Mouse (Mus musculus): Measurements from ENCODE around the gene Stub1. TPM values are rescaled to one million over a fixed set of nuclear protein-coding genes. Genes with fewer than 3 reads are reported as not detected.
A peak's percentile ranks its signal among the peaks of the same experiment; 100 is the strongest.

Stub1 gene
- polyA plus RNA-seq, 1 experiment from 2014 or later = 316 TPM

DNA sequence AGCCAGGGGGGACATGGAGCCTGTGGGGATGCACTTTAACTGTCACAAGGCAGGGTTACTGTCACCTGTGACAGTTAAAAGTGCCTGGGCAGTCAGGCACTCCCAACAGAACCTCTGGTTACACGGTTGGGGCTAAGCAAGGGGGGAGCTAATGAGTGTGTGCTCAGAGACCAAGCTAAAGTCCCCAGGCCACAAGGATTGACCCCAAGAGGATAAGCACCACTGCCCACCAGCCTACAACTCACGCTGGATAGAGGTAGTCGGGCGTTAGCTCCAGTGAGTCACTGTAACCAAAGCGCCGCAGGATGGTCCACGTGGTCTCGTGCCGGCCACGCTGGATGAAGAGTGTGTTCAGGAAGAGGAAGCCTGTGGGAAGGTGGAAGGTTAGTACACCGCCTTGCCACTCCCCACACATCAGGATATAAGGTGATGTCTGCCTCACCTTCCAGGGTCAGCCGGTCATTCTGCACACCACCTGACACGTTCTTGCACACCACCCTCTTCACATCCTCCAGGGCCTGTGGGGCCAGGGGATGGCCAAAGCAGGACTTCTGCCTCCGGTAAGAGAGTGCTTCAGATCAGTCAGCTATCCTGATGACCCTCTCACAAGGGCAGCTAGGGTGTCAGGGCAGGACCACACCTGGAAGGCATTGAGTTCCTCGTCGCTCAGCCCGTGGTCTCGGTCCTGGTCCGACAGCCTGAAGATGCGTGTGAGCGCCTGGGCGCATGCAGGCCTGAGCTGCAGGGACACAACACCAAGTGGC lies 8.1 kb upstream of the Stub1 start, which contains the start of gene Gm20683:
Gm20683 (minus strand) TSS at position 647 of the 764 bp plus-strand sequence.
- Histone ChIP-seq H3K4me2 (replicated peaks) (no peak within 1 kb of the TSS), H3K36me3 (peaks cover 54% of the 10 kb centered on the region), H3K4me3 (replicated peaks) (no peak within 1 kb of the TSS), H3K9ac (replicated peaks) (no peak within 1 kb of the TSS), H3K27me3 (no peaks in the 10 kb centered on the region), H3K4me1 (replicated peaks) (peaks cover 42% of the 10 kb centered on the region), H3K27ac (no peak within 1 kb of the TSS), H3K9me3 (no peaks in the 10 kb centered on the region)
- WGBS = 95% methylated on average over 22 of the region's 22 CpGs
- ATAC-seq = no peak

DNA sequence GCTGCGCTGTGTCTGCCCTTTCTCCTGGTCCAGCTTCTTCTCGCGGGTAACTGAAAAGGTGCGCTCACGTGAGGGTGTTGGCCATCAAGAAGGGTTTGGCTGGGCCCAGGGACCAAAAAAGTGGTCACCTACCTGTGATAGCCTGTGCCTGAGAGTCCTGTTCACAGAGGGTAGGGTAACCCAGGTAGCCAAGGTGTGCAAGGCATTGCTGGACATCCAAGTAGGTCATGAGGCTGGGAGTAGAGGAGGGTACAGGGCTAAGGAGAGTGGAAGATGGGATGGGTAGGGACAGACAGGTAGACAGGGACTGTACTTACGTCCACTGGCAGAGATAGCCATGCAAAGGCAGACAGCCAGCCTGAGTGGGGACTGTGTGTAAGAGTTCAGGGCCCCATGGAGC lies 7.3 kb upstream of the Stub1 start:
- WGBS = 97% methylated on average over 6 of the region's 6 CpGs
- H3K27ac ChIP-seq = no peak overlapping the region
- H3K4me1 ChIP-seq (replicated peaks) = peaks cover 50% of the 10 kb centered on the region
- no peak for ATAC-seq
- no peaks in the 10 kb centered on the region for H3K9me3 ChIP-seq
- H3K27me3 ChIP-seq = no peaks in the 10 kb centered on the region
- H3K36me3 ChIP-seq = peaks cover 48% of the 10 kb centered on the region
- no peak overlapping the region for H3K4me3 ChIP-seq (replicated peaks)
- H3K4me2 ChIP-seq (replicated peaks) = no peak overlapping the region
- H3K9ac ChIP-seq (replicated peaks) = no peak overlapping the region

DNA sequence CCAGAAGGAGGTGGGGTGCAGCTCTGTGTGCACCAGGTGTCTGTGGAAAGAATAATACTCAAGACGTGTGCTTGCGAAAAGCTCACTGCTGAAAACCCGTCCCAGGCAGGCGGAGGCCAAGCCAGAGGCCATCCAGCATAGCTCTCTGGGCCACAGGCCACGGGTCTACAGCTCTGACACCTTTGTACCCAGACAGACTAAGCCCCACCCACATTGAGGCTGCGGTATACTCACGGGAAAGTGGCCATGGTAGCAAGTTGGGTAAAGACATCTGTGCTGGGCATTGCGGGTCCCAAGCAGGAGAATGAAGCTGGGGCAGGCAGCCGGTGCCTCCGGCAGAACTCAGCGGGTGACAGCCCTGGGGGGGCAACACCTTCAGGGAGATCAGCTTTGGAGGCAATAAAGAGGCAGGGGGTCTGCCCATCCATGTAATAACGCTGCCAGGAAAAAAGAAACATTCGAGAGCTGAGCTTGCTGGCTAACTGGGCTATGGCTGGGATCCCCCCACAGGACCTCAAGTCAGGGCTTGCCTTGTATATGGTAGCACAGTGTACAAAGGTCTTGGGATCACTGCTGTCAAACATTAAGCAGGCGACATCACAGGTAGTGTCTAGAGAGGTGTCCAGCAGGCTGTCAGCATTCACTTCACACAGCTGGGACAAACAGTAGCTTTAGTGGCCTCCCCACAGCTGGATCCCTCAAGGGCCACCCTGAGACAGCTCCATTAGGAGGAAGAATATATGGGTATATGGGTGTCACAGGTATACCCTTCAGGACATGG lies 6.4 kb upstream of the Stub1 start:
- Histone ChIP-seq H3K36me3 (peaks cover 55% of the 10 kb centered on the region), H3K4me3 (replicated peaks) (no peak overlapping the region), H3K27ac (no peak overlapping the region), H3K4me2 (replicated peaks) (no peak overlapping the region), H3K9me3 (no peaks in the 10 kb centered on the region), H3K27me3 (no peaks in the 10 kb centered on the region), H3K4me1 (replicated peaks) (peaks cover 53% of the 10 kb centered on the region), H3K9ac (replicated peaks) (no peak overlapping the region)
- ATAC-seq = no peak
- 87% methylated on average over 14 of the region's 14 CpGs for WGBS

DNA sequence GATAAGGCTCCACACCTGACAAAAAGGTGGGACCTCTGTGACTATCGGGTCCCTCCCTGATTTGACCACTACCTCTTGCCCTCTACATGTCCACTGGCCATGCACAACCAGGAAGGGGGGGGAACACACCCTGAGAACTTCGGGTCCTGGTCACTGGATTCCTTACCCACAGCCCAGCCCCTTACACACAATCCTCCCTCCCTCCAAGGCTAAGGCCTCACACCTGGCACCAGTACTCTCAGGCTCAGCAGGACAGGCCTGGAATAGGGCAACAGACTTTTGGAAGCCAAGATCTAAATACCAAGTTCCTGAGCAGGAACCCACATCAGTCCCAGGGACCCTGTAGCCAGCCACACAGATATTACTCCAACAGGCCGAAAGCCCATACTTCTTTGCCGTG lies 5.7 kb upstream of the Stub1 start:
- Histone ChIP-seq H3K36me3 (peaks cover 55% of the 10 kb centered on the region), H3K9ac (replicated peaks) (no peak overlapping the region), H3K9me3 (no peaks in the 10 kb centered on the region), H3K4me2 (replicated peaks) (no peak overlapping the region), H3K27ac (no peak overlapping the region), H3K4me3 (replicated peaks) (no peak overlapping the region), H3K4me1 (replicated peaks) (peaks cover 57% of the 10 kb centered on the region), H3K27me3 (no peaks in the 10 kb centered on the region)
- ATAC-seq = no peak
- WGBS = 91% methylated on average over 4 of the region's 4 CpGs

DNA sequence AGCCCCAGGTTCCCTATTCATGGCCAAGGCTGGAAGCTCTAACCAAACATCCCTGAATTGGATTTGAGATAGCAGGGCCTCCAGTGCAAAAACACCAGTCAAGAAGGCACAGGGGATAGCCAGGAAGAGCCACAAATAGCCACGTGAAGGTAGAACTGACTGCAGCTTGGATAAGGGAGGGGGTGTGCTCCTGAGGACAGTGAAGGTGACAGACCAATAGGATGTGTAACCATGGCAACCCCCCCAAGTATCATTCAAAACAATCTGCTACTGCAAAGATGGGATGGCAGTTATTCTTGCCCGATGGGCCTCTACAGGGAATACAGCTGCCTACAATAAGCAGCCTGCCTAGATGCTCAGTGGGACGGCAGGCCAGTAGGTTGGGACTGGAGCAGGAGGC lies 4.3 kb upstream of the Stub1 start:
- Histone ChIP-seq H3K4me2 (replicated peaks) (peak overlapping the region; percentile 98), H3K4me3 (replicated peaks) (peak overlapping the region; percentile 44; the same call in 1 of the 2 replicates), H3K4me1 (replicated peaks) (peaks cover 52% of the 10 kb centered on the region), H3K9me3 (no peaks in the 10 kb centered on the region), H3K27ac (peak overlapping the region; percentile 80), H3K9ac (replicated peaks) (peak overlapping the region; percentile 78; the same call in 1 of the 2 replicates), H3K27me3 (no peaks in the 10 kb centered on the region), H3K36me3 (peaks cover 55% of the 10 kb centered on the region)
- no peak for ATAC-seq
- WGBS = 16% methylated on average over 3 of the region's 3 CpGs

DNA sequence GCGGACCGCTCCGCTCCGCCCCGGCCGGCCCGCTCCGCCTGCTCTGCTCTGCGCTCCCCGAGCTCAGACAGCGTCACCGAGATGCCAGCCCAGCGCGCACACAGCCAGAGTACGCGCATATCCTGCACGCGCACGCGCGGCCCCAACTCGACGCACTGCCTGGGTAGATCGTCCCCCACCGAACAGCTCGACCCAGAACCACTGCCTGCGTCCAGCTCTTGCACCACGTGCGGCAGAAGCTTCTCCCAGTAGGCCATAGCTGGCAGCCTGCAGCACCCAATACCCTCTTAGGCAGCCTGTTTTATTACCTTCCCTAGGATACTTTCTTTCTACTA lies 3.8 kb upstream of the Stub1 start, which contains the start of gene Rhbdl1:
Rhbdl1 (minus strand) TSS at position 220 of the 335 bp plus-strand sequence.
- no peaks in the 10 kb centered on the region for H3K9me3 ChIP-seq
- no peaks in the 10 kb centered on the region for H3K27me3 ChIP-seq
- ATAC-seq = peak; percentile 38
- H3K9ac ChIP-seq (replicated peaks) = peak within 1 kb of the TSS; percentile 78
- peak within 1 kb of the TSS; percentile 80 for H3K27ac ChIP-seq
- H3K4me3 ChIP-seq (replicated peaks) = peak within 1 kb of the TSS; percentile 44
- peaks cover 54% of the 10 kb centered on the region for H3K4me1 ChIP-seq (replicated peaks)
- H3K36me3 ChIP-seq = peaks cover 50% of the 10 kb centered on the region
- peak within 1 kb of the TSS; percentile 98 for H3K4me2 ChIP-seq (replicated peaks)
- under 1% methylated on average over 29 of the region's 29 CpGs for WGBS

DNA sequence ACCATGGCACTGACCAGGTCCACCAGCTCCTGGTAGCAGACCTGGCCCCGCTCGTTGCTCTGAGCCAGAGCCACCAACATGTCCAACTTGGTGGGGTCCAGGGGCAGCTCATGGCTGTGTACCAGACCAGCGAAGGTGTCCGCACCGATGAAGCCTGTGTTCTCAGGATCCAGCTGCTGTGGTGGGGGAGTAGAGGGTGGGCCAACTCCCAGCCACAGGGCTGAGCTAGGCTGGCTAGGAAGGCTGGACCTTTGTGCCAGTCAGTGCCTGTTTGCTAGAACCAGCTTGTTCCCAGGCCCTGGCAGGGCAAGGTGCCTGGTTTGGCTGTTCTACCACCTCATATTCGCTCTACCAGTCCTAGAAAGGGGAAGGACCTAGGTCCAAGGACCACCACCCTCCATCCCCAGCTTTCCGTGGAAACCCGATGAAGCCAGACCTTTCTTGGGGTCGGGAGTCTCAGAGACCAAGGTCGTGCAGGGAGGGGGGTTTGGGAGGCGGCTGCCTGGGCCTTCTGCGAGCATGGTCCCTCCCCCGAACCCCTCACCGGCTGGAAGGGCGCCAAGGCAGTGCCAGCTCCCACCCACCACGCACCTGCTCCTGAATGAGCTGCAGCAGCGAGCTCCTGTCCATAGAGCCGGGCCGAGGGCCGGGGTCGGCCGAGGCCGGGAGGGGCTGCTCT lies 3.3 kb upstream of the Stub1 start:
- WGBS = 21% methylated on average over 23 of the region's 23 CpGs
- H3K27me3 ChIP-seq = no peaks in the 10 kb centered on the region
- peaks cover 46% of the 10 kb centered on the region for H3K36me3 ChIP-seq
- no peaks in the 10 kb centered on the region for H3K9me3 ChIP-seq
- peak overlapping the region; percentile 80 for H3K27ac ChIP-seq
- ATAC-seq = no peak
- peak overlapping the region; percentile 44 for H3K4me3 ChIP-seq (replicated peaks)
- H3K4me1 ChIP-seq (replicated peaks) = peaks cover 59% of the 10 kb centered on the region
- H3K4me2 ChIP-seq (replicated peaks) = peak overlapping the region; percentile 98
- peak overlapping the region; percentile 78 for H3K9ac ChIP-seq (replicated peaks)

DNA sequence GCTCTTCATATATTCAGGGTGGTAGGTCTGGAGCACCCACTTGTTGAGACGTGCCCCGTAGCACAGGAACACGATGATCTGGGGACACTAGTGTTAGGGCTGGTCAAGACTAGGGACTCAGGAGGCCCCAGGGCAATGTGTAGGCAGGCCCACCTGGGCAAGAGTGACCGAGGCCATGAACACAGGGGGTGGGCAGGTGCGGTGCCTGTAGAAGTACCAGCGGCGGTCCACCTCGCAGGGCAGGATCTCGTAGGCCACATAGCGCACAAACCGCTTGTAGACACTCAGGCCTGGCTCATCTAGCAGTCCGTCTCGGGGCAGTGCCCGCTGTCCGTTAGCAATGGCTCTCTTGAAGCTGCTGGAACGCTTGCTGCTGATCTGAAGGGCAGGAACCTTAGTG lies 2.6 kb upstream of the Stub1 start:
- Histone ChIP-seq H3K27ac (peak overlapping the region; percentile 80; the same call in 1 of the 2 replicates), H3K4me2 (replicated peaks) (peak overlapping the region; percentile 98), H3K27me3 (no peaks in the 10 kb centered on the region), H3K36me3 (peaks cover 46% of the 10 kb centered on the region), H3K4me3 (replicated peaks) (peak overlapping the region; percentile 88; the same call in 1 of the 2 replicates), H3K9ac (replicated peaks) (no peak overlapping the region; the same call in 1 of the 2 replicates), H3K4me1 (replicated peaks) (peaks cover 66% of the 10 kb centered on the region), H3K9me3 (no peaks in the 10 kb centered on the region)
- WGBS = 92% methylated on average over 16 of the region's 16 CpGs
- no peak for ATAC-seq

DNA sequence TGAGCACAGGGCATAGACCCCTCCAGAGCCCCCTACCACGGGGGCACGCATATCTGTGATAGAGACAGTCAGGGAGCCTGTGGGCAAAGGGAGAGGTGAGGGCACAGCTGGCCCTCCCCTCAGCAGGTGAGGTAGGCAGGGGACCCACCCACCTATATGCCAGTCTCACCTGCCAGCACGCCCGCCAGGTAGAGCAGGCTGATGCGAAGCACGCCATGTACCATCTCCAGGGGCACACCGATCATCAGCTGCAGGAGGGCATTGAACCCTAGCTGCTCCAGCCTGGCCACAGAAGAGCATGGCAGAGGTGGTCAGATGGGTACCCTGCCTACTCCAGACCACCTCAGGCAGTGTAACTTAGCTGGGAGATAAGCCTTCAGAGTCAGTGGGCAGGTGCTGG lies 2.1 kb upstream of the Stub1 start:
- Histone ChIP-seq H3K36me3 (peaks cover 46% of the 10 kb centered on the region), H3K27me3 (no peaks in the 10 kb centered on the region), H3K4me2 (replicated peaks) (peak overlapping the region; percentile 98; the same call in 1 of the 2 replicates), H3K4me3 (replicated peaks) (0 out of 2 replicates have a peak overlapping the region, but pooled peaks have one; percentile 88), H3K9ac (replicated peaks) (peak overlapping the region; percentile 91; the same call in 1 of the 2 replicates), H3K27ac (no peak overlapping the region), H3K9me3 (no peaks in the 10 kb centered on the region), H3K4me1 (replicated peaks) (peaks cover 72% of the 10 kb centered on the region)
- WGBS = 98% methylated on average over 7 of the region's 7 CpGs
- ATAC-seq = no peak

DNA sequence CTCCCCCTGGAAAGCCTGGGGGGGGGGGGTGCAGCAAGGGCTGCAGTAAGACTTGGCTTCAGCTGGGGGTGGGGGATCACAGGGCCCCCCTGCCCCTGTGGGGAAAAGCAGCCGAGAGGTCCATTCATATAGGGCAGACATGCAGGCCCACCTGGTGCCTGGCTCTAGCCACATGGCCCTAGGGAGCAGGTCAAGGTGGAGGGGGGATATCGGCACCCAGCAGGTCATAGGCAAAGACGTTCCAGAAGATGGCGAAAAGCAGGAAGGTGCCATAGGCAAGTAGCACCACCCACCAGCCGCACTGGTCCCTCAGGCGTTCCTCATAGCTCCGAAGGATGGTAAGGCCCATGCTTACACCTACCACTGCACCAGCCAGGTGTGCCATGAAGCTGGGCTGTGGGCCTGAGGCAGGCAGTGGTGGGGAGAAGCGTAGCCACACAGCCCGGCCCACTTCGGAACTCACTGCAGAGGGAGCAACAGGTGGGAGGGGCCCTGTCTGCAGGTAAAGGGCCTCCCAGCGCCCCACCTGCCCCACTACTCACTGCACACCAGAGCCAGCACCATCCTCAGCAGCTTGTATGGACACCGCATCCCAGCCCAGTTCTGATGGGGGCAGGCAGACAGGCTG lies 1.5 kb upstream of the Stub1 start:
- WGBS = 89% methylated on average over 12 of the region's 12 CpGs
- peak overlapping the region; percentile 88 for H3K4me3 ChIP-seq (replicated peaks)
- H3K36me3 ChIP-seq = peaks cover 46% of the 10 kb centered on the region
- no peak for ATAC-seq
- no peaks in the 10 kb centered on the region for H3K27me3 ChIP-seq
- H3K27ac ChIP-seq = peak overlapping the region; percentile 95; the same call in 1 of the 2 replicates
- H3K9me3 ChIP-seq = no peaks in the 10 kb centered on the region
- H3K9ac ChIP-seq (replicated peaks) = peak overlapping the region; percentile 91
- peak overlapping the region; percentile 98 for H3K4me2 ChIP-seq (replicated peaks)
- H3K4me1 ChIP-seq (replicated peaks) = peaks cover 77% of the 10 kb centered on the region

DNA sequence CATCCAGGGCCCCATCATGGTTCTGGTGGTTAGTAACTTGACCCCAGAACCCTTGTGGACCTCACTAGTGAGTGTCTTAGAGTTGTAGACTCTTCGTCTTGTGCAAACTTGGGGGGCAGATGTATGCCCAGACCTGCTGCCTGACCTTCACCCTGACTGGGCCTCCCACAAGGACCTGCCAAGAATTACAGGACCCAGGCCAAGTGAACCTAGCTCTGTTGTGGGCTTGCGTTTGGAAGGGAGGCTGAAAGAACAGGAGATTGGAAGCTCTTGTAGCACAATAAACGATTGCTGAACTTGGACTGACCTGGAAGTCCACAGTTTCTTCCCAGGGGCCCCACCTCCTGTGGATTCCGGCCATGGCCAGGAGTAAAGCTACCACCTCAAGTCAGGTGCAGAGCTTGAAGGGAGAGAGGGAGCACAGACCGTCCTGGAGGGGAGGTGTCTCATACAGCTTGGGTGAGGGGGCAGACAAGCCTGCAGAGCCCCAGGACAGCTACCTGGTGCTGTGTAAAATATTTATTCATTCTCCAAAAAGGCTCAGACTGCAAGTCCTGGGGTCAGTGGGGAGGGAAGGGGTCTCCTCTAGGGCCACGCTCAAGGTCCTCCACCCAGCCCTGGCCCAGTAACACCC lies 874 bp upstream of the Stub1 start:
- H3K27ac ChIP-seq = peak overlapping the region; percentile 95
- no peaks in the 10 kb centered on the region for H3K9me3 ChIP-seq
- WGBS = 57% methylated on average over 6 of the region's 6 CpGs
- peak overlapping the region; percentile 88 for H3K4me3 ChIP-seq (replicated peaks)
- peak overlapping the region; percentile 91 for H3K9ac ChIP-seq (replicated peaks)
- H3K4me2 ChIP-seq (replicated peaks) = peak overlapping the region; percentile 98
- peaks cover 82% of the 10 kb centered on the region for H3K4me1 ChIP-seq (replicated peaks)
- no peak for ATAC-seq
- peaks cover 42% of the 10 kb centered on the region for H3K36me3 ChIP-seq
- H3K27me3 ChIP-seq = no peaks in the 10 kb centered on the region

Measured in midbrain, embryonic 13.5 days (tissue).